Mouse (Mus musculus) gastrocnemius, postnatal 14 days (tissue): ENCODE data around the gene Oasl2. TPM values are rescaled to one million over a fixed set of nuclear protein-coding genes. Genes with fewer than 3 reads are reported as not detected.
A peak's percentile ranks its signal among the peaks of the same experiment; 100 is the strongest.
"Not testable (repeated sequence)": the region's sequence is repeated elsewhere in the genome, so short reads cannot be mapped to it uniquely, and the experiment has no call there.

Experiments used
- DNase-seq: peaks from one replicate; pipeline ENCODE4 v3.0.0; 2021; ENCODE audit warnings: mixed read lengths
- intact Hi-C: fragments of 180-260 bp; cut with DNase I; formaldehyde crosslinking; loops from one replicate; pipeline ENCODE4 v1.15.1; 2025; ENCODE audit warnings: low total_unique reads
- total RNA-seq, 2 experiments: library from RNA; stranded (reverse); gene quantifications; 2 replicates each; pipeline ENCODE4 v1.2.3; 2021

The Oasl2 gene
- total RNA-seq, 2 experiments from 2014 or later = 0.38 to 0.88 TPM

DNA sequence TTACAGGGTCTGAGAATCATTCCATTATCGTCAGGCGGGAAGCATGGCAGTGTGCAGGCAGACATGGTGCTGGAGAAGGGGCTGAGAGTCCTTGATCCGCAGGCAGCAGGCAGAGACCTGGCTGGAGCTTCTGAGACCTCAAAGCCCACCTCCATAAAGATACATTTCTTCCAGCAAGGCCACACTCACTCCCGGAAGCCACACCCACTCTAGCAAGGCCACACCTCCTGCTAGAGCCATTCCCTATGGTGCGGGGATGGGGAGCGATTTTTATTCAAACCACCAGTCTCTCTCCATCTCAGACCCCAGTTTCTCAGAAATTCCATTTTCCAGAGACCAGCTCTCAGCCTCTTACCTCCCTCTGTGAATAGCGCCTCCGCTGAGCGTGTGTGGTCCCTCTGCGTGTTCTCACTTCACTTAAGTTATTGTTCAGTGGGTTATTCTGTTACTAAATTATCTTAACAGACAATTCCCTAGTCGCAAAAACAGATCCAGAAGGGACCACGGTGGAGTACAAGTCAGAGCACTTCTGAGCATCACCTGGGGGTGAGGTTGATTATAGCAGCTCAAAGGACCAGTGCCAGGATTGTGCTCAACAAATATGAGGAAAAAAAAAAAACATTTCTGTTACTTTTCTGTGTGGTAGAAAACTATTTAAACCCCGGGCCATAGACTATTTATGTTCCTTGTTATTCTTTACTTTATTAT is 12.0 kb downstream of the Oasl2 start:
- DNase-seq = no peak
- intact Hi-C loops = no loop called here

DNA sequence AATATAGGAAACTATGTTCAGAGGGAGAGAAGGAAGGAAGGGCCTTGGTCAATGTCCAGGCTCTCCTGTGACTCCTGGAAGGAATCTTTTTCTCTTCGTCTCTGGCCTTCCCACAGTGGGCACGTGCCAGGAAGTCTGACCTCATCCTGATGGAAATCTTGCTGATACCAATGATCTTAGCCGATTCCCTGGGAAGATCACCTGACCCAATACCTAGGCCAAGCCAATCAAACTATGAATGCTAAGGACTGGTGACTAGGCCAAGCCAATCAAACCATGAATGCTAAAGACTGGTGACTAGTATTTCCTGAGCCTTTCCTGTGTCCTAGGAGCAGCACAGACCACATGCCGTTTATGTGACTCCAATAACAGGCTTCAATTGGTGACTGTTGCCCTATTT is 16.9 kb downstream of the Oasl2 start:
- DNase-seq = no peak
- intact Hi-C loops = no loop called here

DNA sequence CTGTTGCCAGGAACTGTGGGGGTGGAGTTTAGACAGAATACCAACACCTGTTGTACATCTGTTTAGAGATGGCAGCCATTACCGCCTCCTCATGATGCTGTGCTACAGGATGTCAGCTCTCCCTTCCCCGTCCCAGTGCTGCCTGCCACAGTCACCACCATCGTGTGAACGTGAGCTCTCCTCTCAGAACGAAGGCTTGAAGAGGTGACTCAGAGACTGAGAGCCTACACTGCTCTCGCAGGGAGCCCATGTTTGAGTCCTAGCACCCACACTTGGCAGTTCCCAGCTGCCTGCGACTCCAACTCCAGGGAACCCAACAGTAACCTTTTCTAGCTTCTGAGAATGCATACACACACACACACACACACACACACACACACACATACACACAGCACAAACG is 18.1 kb downstream of the Oasl2 start:
- intact Hi-C loops = no loop called here
- no peak for DNase-seq

DNA sequence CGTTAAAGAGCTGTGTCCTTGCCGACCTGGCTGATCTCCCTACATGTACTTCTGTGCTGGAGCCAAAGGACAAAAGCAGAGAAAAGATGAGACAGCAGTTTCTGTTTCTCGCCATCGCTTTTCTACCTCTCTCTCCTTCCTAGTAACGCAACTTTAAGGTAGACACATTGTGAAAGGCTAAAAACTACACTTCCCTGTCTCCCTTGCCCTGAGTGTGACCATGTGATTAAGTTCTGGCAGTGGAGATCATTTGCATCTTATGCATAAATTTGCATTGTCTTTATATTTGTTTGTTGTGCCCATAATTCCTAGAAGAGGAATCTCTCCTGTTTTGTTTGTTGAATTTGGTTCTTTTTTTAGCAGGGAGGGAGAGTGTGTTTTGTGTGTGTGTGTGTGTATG is 19.1 kb downstream of the Oasl2 start:
- intact Hi-C loops = no loop called here
- DNase-seq = no peak

DNA sequence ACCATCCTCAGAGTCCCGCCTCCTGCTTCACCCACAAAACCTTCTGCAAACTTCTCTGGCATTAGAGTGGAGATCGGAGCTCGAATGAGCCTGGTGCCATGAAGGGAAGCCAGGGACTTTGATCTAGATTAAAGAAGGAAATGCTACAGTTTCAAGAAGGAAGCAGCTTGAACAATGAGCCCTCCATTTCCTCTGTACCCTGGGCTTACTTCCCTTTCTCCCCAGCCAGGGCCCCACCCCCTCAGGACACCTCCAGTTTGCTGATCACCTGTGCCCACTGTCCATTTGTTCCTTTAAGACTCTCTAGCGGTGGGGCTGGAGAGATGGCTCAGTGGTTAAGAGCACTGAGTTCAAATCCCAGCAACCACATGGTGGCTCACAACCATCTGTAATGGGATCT is 20.0 kb downstream of the Oasl2 start:
- DNase-seq = peak; percentile 9
- intact Hi-C loops = no loop called here

DNA sequence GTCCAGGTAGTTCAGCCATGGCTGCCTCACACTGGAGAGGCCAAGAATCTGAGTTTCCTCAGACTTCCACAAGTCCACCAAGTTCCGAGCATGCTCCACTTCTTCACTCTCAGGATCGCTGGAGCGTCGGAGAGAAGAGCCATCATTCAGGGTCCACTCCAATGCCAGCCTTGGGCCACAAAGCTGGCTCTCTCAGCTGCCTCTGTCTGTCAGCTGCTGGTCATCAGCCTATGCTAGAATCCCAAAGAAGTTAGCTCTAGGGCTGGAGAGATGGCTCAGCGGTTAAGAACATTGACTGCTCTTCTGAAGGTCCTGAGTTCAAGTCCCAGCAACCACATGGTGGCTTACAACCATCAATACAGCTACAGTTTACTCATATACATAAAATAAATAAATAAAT is 20.6 kb downstream of the Oasl2 start:
- DNase-seq, intact Hi-C loops: not testable (repeated sequence)

DNA sequence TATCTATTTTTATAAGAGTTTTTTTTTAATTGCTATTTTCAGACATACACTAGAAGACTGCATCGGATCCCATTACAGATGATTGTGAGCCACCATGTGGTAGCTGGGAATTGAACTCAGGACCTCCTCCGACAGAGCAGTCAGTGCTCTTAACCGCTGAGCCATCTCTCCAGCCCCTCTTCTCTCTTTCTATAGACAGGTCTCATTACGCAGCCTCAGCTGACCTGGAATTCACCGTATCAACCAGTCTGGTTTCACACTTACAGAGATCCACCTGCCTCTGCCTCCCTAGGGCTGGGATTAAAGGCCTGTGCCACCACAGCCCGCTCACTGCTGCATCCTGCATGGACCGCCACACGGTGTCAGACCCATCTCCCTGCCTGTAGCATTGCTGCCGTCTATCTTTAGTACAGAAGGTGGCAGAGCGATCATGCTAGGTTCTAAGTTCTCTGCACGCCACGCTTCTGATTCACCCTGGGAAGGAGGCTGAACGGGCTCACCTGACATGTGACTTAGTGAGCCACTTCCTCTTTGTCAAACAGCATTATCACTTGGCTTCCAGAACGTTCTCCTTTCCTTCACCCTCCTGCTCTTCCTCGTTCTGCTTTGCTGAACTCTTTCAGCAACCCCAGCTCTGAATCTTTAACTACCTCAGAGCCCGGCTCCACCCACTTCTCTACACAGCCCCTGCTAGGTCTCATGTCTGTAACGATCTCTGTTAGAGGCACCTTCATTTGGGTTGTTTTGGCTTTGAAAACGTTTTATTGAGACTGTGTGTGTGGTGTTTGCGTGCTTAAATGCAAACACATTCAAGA is 25.0 kb downstream of the Oasl2 start:
- DNase-seq = no peak
- intact Hi-C loops = no loop called here

DNA sequence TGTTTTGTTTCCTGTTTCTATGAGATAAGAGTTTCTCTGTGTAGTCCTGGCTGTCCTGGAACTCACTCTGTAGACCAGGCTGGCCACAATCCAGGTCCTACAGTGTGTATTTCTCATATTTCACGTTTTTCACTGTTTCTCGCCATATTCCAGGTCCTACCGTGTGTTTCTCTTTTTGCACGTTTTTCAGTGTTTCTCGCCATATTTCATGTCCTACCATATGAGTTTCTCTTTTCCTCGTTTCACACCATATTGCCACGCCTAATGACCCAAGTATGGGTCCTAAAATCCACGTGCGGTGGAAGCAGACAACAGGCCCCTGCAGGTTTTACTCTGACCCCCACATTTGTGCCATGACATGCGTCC is 25.6 kb downstream of the Oasl2 start:
- DNase-seq = no peak

DNA sequence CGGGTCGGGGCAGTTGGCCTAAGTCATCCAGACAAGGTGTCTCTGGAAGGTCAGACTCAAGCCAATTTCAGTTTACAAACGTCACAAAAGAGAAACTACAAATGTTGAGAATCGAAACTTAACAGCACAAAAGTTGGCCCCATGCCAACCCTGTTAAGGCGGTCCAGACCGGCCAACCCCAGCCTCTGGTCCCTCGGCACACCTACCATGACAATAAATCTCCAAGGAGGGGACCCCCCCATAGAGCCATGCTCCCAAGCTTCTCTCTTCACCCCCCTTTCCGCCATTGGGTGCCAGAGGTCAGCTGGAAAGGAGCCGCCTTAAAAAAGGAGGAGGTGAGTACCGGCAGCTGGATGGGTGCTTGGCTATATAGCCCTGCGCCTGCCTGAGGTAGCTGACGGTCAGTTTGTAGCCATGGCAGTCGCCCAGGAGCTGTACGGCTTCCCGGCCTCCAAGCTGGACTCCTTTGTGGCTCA is 26.3 kb downstream of the Oasl2 start, which contains the start of gene Oasl1:
Gene Oasl1 (plus strand): TSS at position 243 of the 476 bp plus-strand sequence.
- peak; percentile 43 for DNase-seq

More for the DNA sequence above, 25.6 kb downstream of the Oasl2 start:
- intact Hi-C loops = no loop called here

DNA sequence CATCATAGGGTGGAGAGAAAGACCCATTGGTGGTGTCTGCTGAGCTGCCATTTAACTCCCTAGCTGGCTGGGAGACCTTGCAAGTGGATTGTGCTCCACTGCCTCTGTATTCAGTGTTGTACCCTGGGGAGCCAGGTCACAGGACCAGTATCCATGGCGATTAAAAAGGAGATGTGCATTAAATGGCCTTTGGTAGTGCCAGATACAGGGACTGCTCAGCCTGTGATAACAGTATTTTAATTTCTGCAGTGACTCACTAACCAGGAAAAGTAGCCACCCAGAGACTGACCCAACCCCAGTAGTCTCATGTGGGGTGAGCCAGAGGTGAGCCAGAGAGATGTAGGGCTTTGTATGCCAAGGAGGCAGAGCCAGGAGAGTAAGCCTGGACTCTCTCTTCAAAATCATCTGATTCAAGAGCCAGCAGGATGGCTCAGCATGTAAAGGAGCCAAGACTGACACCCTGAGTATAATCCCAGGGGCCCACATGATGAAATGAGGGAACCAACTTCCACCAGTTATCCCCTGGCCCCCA is 29.5 kb downstream of the Oasl2 start:
- DNase-seq = no peak
- intact Hi-C loops = no loop called here

More for the DNA sequence above, 26.3 kb downstream of the Oasl2 start, which contains the start of gene Oasl1:
- intact Hi-C loops = no loop called here

DNA sequence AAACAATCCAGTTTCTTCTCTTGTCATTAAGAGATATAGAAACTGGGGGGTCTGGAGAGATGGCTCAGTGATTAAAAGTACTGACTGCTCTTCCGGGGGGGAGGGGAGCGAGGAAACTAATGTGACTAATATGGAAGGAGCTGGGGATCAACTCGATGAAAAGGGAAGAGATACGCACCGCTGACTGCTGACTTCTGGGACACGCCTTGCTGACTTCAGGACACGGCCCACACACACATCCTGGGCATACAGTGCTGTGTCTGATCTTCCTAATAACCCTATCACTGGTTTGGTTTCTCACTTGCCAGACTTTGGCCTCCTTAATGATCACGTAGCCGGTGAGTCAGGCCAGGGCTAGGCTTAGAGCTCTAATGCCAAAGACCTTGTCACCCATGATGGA is 30.0 kb downstream of the Oasl2 start:
- DNase-seq = no peak
- intact Hi-C loops = no loop called here

DNA sequence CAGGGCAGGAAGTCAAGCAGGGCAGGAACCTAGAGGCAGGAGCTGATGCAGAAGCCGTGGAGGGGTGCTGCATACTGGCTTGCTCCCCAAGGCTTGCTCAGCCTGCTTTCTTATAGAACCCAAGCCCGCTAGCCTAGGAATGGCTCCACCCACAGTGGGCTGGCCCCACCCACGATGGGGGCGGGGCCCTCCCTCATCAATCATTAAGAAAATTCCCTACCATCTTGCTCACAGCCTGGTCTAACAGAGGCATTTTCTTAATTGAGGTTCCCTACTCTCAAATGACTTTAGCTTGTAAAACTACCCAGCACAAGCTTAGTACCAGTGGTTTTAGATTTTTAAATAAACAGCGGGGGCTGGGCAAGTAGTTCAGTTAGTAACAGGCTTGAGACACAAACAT is 34.9 kb downstream of the Oasl2 start:
- intact Hi-C loops = no loop called here
- no peak for DNase-seq

DNA sequence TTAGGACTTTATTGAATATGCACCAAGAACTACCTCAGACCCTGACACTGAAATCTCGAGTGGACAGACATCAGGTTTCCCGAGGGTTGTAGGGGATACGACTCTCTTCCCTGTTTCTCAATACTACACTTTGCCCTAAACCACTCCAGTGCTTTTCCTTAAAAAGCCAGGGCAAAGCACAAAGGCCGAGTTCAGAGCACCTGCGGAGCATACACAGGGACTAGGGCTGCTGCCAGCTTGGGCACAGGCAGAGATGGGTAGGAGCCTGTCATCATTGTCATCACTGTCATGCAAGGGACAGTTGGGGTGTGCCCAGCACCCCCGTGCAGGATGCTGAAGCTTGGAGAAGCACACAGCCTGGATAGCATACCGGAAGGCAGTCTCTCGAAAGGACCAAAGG is 36.5 kb downstream of the Oasl2 start:
- no peak for DNase-seq
- intact Hi-C loops = no loop called here

DNA sequence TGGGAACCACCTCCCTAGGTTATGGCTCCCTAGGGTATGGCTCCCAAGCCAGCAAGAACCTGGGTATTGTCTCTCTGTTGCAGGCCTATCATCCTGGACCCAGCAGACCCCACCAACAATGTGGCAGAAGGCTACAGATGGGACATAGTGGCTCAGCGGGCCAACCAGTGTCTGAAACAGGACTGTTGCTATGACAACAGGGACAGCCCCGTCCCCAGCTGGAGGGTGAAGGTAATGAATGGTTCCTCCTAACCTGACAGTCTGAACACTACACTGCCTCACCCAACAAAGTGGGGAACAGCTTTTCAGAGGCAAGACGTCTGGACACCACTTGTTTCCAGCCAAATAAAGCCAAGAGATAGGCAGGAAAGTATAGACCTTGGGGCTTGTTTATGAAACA is 39.1 kb downstream of the Oasl2 start:
- DNase-seq = no peak
- intact Hi-C loops = no loop called here

DNA sequence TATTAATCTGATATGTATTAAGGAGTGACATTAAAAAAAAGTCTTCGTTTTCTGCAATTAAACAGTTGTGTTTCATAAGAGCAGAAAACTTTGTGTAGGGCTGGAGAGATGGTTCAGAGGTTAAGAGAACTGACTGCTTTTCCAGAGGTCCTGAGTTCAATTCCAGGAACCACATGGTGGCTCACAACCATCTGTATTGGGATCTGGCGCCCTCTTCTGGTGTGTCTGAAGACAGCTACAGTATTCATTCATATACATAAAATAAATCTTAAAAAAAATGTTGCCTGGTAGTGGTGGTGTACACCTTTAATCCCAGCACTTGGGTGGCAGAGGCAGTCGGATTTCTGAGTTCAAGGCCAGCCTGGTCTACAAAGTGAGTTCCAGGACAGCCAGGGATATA is 44.4 kb downstream of the Oasl2 start:
- DNase-seq, intact Hi-C loops: not testable (repeated sequence)

DNA sequence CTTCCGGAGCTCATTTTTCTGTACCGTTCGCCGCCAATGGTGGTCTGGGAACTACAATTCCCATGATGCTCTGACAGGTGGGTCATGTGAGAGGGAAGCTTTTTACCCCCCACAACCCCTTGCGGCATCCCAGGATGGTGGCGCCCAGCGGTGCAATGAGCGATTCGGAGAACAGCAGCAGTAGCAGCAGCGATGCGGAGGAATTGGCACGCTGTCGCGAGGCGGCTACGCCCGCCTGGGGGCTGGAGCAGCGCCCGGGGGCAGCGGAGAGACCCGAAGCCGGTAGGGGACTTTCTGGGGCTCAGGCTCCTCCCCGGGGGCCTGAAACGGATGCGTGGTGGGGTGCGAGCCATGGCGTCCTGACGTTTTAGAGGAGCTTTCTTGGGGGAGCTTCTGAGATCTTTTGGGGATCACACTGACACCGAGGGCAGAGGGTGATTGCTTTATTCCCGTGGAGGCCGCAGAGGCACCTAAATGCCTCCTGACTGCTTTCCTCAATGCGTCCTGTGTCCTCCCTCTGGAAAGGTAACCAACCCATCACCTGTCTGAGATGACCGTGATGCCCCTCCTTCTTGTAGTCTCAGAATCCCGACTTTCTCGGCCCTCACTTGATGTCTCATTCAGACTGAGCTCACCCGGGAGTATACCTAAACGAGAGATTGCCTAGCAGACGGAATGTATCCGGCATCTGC is 45.5 kb downstream of the Oasl2 start, which contains the start of gene 2210016L21Rik:
Gene 2210016L21Rik (plus strand): TSS at position 85 of the 692 bp plus-strand sequence.
- intact Hi-C loops = no loop called here
- peak; percentile 84 for DNase-seq

DNA sequence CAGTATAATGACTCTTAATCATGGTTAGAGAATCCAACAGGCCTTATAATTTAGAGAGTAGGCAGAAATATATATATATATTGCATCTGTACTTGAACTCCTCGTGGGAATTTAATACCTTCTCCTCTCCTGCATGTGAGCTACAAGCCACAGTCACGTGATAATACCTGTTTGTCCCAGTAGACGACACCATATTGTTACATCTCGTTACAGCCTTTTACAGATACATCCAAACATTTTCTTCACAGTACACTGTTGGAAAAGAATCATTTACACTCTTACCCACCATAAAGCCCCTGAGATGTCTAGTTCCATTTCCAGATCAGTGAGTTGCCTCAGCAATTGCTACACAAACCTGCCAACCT is 46.0 kb downstream of the Oasl2 start:
- DNase-seq = no peak
- intact Hi-C loops = no loop called here

DNA sequence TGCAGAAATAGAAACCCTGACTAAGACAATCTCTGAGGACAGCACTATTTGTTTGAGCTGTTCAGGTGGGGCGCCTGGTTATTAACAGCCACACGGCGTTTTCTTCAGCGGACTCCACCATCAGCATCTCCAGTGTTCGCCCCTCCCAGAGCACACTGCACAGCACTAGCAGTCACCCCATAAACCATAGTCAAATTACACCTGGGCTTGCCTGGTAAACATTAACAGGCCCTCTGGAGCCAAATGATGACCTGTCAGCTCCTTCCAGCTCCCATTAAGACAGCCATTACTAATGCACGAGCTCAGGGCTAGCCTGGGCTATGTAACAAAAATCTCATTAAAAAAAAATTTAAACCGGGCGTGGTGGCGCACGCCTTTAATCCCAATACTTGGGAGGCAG is 48.3 kb downstream of the Oasl2 start:
- intact Hi-C loops = no loop called here

DNA sequence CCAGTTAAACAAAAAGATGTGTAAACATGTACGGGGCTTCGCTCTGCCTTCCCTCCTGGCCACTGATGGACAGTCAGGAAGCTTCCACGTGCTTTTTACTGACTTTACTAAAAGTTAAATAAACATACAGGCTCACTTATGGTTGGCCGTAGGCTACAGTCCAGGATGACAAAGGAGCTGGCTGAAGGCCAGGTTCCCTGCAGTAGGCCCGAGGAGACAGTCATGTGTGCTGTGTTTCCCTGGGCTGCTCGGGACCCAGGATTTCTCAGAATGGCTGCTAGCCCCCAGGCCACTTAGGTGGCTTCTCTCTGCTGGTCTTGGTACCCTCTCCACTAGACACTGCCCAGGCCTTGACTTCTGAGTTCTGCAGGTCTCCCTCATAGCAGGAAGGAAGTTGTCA is 52.2 kb downstream of the Oasl2 start:
- no peak for DNase-seq
- intact Hi-C loops = no loop called here

More for the DNA sequence above, 48.3 kb downstream of the Oasl2 start:
- no peak for DNase-seq

DNA sequence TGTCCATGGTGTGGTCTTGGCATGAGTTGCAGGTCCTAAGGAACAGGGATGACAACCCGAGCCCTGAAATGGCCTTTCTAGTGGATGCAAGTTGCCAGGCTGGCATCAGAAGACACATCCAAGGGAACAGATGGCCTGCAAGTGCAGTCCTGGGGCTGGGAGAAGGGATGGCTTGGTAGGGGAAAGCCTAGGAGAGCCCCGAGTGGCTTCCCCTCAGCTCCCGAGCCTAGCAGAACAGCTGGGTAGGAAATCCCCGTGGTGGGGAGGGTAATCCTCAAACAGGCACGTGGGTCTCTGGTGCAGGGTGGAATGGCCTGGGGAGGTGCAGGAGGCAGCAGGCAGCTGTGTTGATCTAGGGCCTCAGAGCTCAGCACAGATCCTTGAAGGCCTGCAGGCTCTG is 52.6 kb downstream of the Oasl2 start:
- DNase-seq = no peak
- intact Hi-C loops = no loop called here
